Mouse (Mus musculus): Measurements from ENCODE around the gene Laptm5.

The Laptm5 gene

GRCm38 (mm10) chr4:130899782-130900427 lies 13.0 kb upstream of the Laptm5 start:
- peak; percentile 61 to 63 for DNase-seq

DNA sequence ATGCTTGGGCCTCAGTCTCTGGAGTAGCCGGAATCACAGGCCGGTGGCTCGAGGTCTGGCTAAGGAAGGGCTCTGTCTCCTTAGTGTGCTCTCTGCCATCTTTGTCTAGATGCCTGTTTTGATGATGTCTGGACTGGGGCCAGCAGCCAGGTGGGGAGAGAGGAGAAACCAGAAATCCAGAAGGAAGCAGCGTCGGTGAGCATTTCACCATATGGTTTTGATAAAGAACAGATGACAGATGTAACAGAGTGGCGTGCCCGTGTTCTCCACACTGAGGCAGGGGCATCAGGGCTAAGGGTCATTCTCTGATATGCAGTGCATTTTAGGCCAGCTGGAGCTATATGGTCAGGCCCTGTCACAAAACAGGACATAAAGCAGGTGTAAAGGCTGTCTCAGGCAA lies 12.2 kb upstream of the Laptm5 start:
- no peak for DNase-seq

DNA sequence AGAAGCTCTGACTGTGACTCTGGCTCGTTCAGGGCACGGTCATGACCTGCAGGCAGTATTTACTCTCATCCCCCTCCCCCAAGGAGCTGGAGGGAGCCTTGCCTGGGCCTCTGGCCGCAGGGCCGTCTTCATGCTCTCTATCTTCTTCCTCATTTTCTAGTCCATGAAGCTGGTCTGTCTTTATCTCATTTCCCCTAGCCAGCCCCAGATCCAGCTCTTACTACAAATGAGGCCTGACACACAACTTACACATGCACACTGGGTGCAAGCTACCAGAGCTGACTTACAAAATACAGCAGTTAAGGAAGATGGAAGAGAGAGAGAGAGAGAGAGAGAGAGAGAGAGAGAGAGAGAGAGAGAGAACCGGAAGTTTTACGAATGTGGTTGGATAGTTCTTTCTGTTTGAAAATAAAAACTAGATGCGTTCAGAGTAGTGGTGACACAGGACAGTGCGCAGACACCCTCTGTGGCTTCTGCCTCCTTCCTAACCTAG lies 10.6 kb upstream of the Laptm5 start:
- peak; percentile 56 to 59 for DNase-seq

DNA sequence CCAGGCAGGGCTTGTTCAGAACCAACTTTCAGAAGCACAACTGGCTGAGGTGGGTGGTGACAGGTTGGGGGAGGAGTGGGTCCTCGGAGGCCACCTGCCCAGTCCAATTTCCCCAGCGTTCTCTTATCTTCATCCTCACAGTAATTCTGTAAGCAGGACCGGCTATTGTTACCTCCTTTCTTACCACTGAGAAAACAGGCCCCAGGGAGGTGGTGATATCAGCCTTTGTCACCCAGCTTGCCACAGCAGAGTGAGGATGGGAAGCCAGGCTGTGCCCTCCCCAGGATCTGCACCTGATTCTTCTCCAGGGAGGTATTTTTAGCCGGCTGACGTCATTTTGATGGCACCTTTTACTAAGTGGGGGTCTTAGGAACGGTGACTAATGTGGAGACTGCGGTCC lies 7.9 kb upstream of the Laptm5 start:
- DNase-seq = no peak

DNA sequence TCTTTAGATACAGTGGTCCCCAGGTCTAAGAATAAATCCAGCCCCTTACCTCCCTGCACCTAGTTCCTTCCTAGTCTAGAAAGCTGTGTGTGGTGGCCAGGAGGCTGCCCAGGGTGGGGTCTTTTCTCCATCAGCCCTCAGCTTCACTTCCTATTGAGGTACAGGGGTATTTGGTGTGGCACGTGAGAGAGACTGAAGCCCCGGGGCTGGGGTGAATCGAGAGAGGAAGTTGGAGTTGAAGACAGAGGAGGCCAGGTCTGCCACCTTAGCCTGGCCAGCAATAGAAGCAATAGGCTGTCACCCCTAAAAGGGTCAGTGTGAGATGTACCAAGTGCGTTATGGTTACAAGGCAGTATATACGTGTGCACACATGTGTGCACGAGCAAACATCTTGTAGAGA lies 7.0 kb upstream of the Laptm5 start:
- DNase-seq = peak in 1 of 2 experiments; percentile 38

DNA sequence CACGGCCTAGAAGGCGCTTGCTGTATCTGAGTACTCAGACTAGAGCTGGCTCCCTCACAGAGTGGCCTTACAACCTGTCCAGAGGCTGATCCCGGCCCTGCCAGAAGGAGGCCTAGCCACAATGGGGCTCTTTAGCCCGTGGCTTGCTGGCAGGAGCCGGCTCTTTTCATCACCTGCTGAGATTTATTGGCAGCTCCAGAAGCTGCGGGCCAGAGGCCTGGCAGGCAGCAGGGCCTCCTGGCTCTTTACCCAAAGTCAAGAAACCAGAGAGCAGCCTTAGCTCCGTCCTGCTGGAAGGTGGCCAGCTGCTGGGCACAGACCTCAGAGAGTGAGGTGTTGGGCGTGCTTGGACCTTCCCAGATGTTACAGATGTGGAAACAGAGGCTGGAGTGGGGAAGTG lies 6.6 kb upstream of the Laptm5 start:
- DNase-seq = no peak

GRCm38 (mm10) chr4:130907200-130908069 lies 5.5 kb upstream of the Laptm5 start:
- DNase-seq = no peak

- DNase-seq = no peak
These were observed 4.8 kb upstream of the Laptm5 start for GRCm38 (mm10) chr4:130908133-130908532.

- DNase-seq = no peak
These were observed 3.6 kb upstream of the Laptm5 start for GRCm38 (mm10) chr4:130909167-130909874.

DNA sequence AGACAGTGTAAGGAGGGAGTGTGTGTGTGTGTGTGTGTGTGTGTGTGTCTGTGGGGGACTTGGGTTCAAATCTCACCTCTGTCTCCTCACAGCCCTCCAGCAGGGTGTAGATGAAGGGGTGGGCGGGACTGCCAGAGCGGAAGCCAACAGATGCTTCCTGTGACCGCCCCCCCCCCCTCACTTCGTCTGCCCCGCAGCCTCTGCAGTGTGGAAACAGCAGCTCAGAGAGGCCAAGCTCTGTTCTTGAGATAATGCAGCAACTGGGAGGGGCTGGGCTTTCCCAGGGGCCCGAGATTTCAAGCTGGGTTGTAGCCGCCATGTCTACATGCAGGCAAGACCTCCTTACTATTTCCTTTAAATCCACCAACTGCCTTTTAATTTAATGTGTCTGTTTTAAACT lies 2.3 kb upstream of the Laptm5 start:
- DNase-seq = peak; percentile 47 to 48

- no peak for DNase-seq
These were observed 299 bp upstream of the Laptm5 start for GRCm38 (mm10) chr4:130912626-130913025.

- peak; percentile 51 to 55 for DNase-seq
These were observed 586 bp downstream of the Laptm5 start for GRCm38 (mm10) chr4:130913511-130913910.

DNA sequence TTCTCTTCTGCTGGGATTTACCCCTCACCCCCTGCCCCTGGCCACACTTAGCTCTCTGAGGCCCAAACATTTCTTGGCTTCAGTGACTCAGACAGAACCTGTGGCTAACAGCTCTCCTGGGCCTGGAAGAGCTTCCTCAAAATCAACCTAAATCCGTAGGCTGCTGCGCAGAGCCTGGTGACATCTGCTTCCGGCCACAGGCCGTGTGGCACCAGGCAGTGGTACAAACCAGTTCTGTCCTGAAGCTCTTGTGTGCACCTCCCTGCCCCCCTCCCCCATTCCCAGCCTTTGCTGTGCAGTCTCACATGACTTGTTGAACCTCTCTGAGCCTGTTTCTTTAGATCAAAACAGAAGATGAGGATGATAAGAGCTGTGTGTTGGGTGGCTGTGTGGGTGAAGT lies 1.1 kb downstream of the Laptm5 start:
- peak; percentile 76 to 82 for DNase-seq

DNA sequence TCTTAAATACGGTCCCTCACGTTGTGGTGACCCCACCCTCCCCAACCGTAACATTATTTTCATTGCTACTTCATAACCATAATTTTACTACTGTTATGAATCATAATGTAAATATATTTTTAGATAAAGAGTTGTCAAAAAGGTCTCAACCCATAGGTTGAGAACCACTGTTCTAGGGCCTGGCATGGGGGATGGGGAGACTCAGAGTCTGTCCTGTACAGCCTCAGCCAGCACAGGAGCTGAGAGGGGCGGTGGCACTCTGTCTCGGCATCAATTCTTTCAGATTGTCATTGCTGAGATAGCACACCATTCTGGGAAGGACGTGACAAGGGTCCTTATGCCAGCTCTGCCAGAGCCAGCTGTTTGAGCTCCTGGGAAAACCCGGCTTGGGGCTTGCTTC lies 1.6 kb downstream of the Laptm5 start:
- DNase-seq = peak; percentile 51 to 55

GRCm38 (mm10) chr4:130915006-130915667 lies 2.2 kb downstream of the Laptm5 start:
- no peak for DNase-seq

- DNase-seq = peak; percentile 85 to 87
These were observed 2.7 kb downstream of the Laptm5 start for GRCm38 (mm10) chr4:130915668-130916035.

DNA sequence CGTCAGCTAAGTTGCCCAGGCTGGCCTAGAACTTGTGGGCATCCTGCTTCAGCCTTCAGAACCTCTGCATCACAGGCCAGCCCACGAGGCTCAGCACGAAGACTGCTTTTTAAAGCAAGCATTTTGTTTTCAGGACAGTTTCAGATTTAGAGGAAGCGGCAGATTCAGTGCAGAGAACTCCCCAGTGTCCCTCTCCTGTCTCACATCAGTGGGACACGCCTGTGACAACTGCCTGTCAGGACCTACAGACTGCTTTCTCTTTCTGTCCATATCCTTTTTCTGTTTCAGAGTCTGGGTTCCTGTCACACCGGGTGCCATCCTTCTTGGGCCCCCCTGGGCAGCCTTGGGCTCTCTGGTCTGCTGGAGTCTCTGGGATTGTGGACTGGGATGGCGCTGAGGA lies 3.7 kb downstream of the Laptm5 start:
- DNase-seq = peak in 1 of 2 experiments; percentile 48

DNA sequence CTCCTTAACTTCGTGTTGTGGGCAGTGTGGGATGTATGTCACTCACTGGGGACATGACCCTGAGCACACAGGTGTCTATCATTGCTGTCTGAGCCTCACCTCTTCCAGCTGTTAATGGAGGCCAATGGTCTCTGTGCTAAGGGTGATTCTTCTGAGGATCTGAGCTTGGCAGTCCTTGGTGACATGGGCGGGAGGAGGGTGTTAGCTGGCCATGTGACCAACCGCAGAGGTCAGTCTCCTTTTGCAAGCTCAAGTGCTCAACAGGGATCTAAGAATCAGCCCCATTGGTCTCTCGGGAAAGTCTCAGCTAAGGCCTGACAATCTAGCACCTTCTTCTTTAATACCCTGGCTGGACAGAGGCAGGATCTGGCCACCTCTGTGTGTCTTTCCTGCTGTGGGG lies 4.6 kb downstream of the Laptm5 start:
- peak in 1 of 2 experiments; percentile 21 for DNase-seq

- peak; percentile 47 to 48 for DNase-seq
These were observed 6.2 kb downstream of the Laptm5 start for GRCm38 (mm10) chr4:130918805-130919749.

GRCm38 (mm10) chr4:130919750-130920356 lies 6.9 kb downstream of the Laptm5 start:
- DNase-seq = no peak

All from B cell, adult 2 months (primary cell).